Mouse (Mus musculus): ENCODE data around the gene Capg. TPM values are rescaled to one million over a fixed set of nuclear protein-coding genes. Genes with fewer than 3 reads are reported as not detected.
A peak's percentile ranks its signal among the peaks of the same experiment; 100 is the strongest.

Capg gene
- total and polyA plus RNA-seq, 3 experiments, result 9.5 to 16.1 (median 10.8) TPM

DNA sequence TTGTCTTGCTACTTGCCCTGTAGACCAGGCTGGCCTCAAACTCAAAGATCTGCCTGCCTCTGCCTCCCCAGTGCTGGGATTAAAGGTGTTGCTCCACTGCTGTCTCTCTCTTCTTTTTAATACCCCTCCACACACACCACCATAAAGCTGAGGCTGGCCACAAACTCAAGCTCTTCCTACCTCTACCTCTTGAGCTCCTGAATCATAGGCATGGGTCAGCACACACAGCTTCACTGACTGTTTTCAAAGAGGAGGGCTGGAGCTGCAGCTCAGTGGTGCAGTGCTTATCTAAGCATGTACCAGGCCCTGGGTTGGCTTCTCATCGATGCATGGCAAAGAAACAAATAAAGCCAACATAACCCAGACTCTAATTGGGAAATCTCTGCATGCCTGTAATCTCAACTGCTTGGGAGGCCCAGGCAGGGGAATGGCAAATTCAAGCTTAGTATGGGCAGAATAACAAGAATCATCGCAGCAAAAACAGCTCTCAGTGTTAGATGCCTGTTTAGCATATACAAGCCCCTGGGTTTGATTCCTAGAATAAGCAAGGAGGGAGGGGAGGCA lies 34.2 kb upstream of the Capg start:
- 49% methylated on average over 2 of the region's 2 CpGs for WGBS
- Histone ChIP-seq H3K27me3 (ENCODE audit: control insufficient read depth, insufficient read depth, low read length) (no peaks in the 10 kb centered on the region), H3K36me3 (ENCODE audit: control insufficient read depth, insufficient read depth, low read length) (0 out of 2 replicates have a peak, but pooled peaks cover 2% of the 10 kb centered on the region), H3K4me1 (ENCODE audit: control insufficient read depth, insufficient read depth, low read length) (peaks cover 23% of the 10 kb centered on the region), H3K79me2 (replicated peaks; ENCODE audit: control insufficient read depth, insufficient read depth, low read length) (no peaks in the 10 kb centered on the region), H3K9ac (ENCODE audit: low read depth, low read length) (no peak overlapping the region), H3K4me3 (no peak overlapping the region), H3K27ac (no peak overlapping the region; the same call in 1 of the 2 replicates)
- no peak for DNase-seq
- TF ChIP-seq POLR2A (IDR thresholded peaks at IDR 0.05; ENCODE audit: insufficient read depth, low read depth, low read length), result no peak
- TF ChIP-seq EP300 (IDR thresholded peaks at IDR 0.05; ENCODE audit: insufficient read depth, low read depth, low read length), result no peak
- TF ChIP-seq CTCF (IDR thresholded peaks at IDR 0.05), result no peak
- intact Hi-C loops (cut with DNase I), result no loop called here

DNA sequence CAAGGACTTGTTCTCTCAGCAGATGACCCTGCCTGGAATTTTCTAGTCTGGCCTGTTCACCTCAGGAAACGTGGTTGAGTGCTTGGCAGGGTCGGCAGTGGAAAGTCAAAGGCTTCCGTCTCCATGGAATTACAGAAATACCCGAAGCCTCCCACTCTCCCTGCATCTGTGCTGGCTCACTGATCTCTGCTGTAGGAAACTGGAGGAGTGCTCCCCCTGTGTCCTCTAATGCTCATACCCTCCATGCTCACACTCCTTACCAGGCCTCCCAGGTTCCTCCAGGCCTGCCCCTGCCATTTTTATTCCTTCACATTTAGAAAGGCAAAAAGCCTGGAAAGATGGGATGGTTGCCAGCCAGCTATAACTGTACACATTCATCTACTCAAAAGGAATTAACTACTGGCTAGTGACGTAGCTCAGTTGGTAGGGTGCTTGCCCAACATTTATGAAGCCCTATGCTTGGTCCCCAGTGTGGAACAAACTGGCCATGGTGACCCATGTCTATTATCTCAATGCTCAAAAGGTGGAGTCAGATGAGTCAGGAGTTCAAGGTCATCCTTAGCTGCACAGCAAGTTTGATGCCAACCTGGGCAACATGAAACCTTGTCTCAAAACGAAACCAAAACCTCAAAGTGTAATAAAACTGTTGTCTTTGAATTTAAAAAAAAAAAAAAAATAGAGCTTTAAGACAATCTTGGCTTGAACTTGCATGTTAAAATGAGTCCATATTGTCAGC lies 33.3 kb upstream of the Capg start:
- H3K79me2 ChIP-seq (replicated peaks; ENCODE audit: control insufficient read depth, insufficient read depth, low read length), result no peaks in the 10 kb centered on the region
- peak in 1 of 2 experiments; percentile 44 for DNase-seq
- no peaks in the 10 kb centered on the region for H3K27me3 ChIP-seq (ENCODE audit: control insufficient read depth, insufficient read depth, low read length)
- whole genome bisulfite sequencing, result 36% methylated on average over 6 of the region's 6 CpGs
- intact Hi-C loops (cut with DNase I), result no loop called here
- TF ChIP-seq CTCF (IDR thresholded peaks at IDR 0.05), result peak; percentile 34
- TF ChIP-seq EP300 (IDR thresholded peaks at IDR 0.05; ENCODE audit: insufficient read depth, low read depth, low read length), result 0 out of 2 replicates have a peak, but pooled peaks have one; percentile 54
- TF ChIP-seq POLR2A (IDR thresholded peaks at IDR 0.05; ENCODE audit: insufficient read depth, low read depth, low read length), result no peak
- H3K9ac ChIP-seq (ENCODE audit: low read depth, low read length), result no peak overlapping the region
- no peak overlapping the region for H3K4me3 ChIP-seq
- H3K36me3 ChIP-seq (ENCODE audit: control insufficient read depth, insufficient read depth, low read length), result 0 out of 2 replicates have a peak, but pooled peaks cover 2% of the 10 kb centered on the region
- H3K4me1 ChIP-seq (ENCODE audit: control insufficient read depth, insufficient read depth, low read length), result peaks cover 23% of the 10 kb centered on the region
- peak overlapping the region; percentile 52 for H3K27ac ChIP-seq

DNA sequence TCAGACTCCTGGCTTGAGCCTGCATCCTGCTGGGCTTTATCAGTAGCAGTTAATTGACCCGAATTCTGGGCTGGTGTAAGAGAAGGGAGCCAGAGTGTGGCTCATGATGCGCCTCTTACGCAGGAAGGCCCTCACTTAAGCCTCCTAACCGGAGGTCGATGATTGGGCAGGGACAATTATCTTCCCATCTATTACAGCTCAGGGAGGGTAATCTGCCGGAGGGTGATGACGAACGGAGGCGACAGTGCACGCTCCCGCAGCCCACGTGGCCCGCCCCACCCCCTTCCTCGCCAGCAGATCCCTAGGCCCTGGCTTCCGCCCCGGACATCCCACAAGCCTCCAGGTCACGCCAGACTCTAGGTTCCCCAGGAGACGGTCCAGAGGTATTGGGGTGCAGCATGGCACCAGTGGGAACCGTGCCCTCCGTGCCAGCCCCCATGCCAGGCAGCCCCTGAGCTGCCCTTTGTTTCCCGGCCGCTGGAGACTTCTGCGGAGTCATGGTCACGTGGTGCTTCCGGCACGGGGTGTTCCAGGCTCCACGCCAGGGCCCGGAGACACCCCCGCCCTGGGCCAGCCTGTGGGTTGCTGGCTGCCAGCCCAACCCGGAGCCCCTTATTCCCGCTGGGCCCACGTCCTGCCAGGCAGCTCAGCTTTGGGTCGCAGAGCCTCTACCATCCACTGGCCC lies 31.7 kb upstream of the Capg start:
- peak overlapping the region; percentile 54 for H3K4me3 ChIP-seq
- peak; percentile 92 to 93 for DNase-seq
- H3K27ac ChIP-seq, result peak overlapping the region; percentile 90
- intact Hi-C loops (cut with DNase I), result loop anchor here (1.0 to 2.0 kb wide), 3 partner anchors 20 to 73 kb away; partner anchors contain the start of gene Mat2a
- no peaks in the 10 kb centered on the region for H3K27me3 ChIP-seq (ENCODE audit: control insufficient read depth, insufficient read depth, low read length)
- 5% methylated on average over 33 of the region's 33 CpGs for WGBS
- H3K36me3 ChIP-seq (ENCODE audit: control insufficient read depth, insufficient read depth, low read length), result 0 out of 2 replicates have a peak, but pooled peaks cover 2% of the 10 kb centered on the region
- peak overlapping the region; percentile 68 for H3K9ac ChIP-seq (ENCODE audit: low read depth, low read length)
- peaks cover 23% of the 10 kb centered on the region for H3K4me1 ChIP-seq (ENCODE audit: control insufficient read depth, insufficient read depth, low read length)
- no peaks in the 10 kb centered on the region for H3K79me2 ChIP-seq (replicated peaks; ENCODE audit: control insufficient read depth, insufficient read depth, low read length)
- TF ChIP-seq POLR2A (IDR thresholded peaks at IDR 0.05; ENCODE audit: insufficient read depth, low read depth, low read length), result peak; percentile 44; the same call in 1 of the 2 replicates
- TF ChIP-seq CTCF (IDR thresholded peaks at IDR 0.05), result no peak
- TF ChIP-seq EP300 (IDR thresholded peaks at IDR 0.05; ENCODE audit: insufficient read depth, low read depth, low read length), result peak; percentile 50

DNA sequence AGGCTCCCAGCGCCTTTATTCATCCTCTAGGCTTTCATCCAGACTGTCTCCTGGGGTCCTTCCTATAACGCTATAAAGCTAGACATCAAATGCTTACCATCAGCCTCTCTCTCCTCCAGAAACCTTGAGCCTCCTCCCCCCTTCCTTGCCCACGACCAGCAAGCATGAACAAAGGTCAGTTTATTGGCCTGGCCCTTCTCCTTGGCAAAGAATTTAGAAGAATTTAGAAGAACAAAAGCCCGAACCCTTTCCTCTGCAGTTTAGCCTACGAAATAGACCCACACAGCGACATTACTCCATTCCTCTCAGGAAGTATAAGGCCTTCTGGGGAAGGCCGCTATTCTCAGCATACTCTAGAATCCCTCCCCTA lies 31.1 kb upstream of the Capg start:
- Histone ChIP-seq H3K9ac (ENCODE audit: low read depth, low read length) (peak overlapping the region; percentile 68), H3K79me2 (replicated peaks; ENCODE audit: control insufficient read depth, insufficient read depth, low read length) (no peaks in the 10 kb centered on the region), H3K4me1 (ENCODE audit: control insufficient read depth, insufficient read depth, low read length) (peaks cover 23% of the 10 kb centered on the region), H3K27me3 (ENCODE audit: control insufficient read depth, insufficient read depth, low read length) (no peaks in the 10 kb centered on the region), H3K36me3 (ENCODE audit: control insufficient read depth, insufficient read depth, low read length) (0 out of 2 replicates have a peak, but pooled peaks cover 2% of the 10 kb centered on the region), H3K4me3 (peak overlapping the region; percentile 54), H3K27ac (peak overlapping the region; percentile 90)
- no peak for DNase-seq
- TF ChIP-seq EP300 (IDR thresholded peaks at IDR 0.05; ENCODE audit: insufficient read depth, low read depth, low read length), result no peak
- no peak for TF ChIP-seq CTCF (IDR thresholded peaks at IDR 0.05)
- no peak for TF ChIP-seq POLR2A (IDR thresholded peaks at IDR 0.05; ENCODE audit: insufficient read depth, low read depth, low read length)
- intact Hi-C loops (cut with DNase I), result loop anchor here (2.0 kb wide), 2 partner anchors 20 to 40 kb away; no protein-coding TSS in a partner anchor
- 34% methylated on average over 7 of the region's 7 CpGs for WGBS

DNA sequence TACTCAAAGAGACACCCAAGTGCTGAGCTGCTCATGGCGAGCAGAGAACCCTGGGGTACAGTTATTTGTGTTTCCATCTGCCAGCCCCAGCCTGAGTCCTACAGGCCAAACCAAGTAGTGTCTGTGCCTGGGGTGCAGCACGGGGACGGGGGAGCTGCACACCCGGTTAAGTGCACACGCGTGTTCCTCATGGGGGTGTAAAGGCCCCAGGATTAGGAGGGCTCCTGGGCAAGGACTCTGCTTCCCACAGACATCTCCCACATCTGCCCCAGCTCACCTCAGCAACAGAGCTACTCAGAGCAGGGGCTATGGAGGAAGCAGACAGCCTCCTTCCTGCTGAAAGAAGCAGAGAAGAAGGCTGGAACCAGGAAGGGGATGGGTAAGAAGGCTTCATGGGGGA lies 28.5 kb upstream of the Capg start:
- H3K9ac ChIP-seq (ENCODE audit: low read depth, low read length), result no peak overlapping the region
- H3K27ac ChIP-seq, result no peak overlapping the region
- H3K79me2 ChIP-seq (replicated peaks; ENCODE audit: control insufficient read depth, insufficient read depth, low read length), result no peaks in the 10 kb centered on the region
- intact Hi-C loops (cut with DNase I), result no loop called here
- H3K27me3 ChIP-seq (ENCODE audit: control insufficient read depth, insufficient read depth, low read length), result no peaks in the 10 kb centered on the region
- DNase-seq, result no peak
- peaks cover 2% of the 10 kb centered on the region; the same call in 1 of the 2 replicates for H3K36me3 ChIP-seq (ENCODE audit: control insufficient read depth, insufficient read depth, low read length)
- 96% methylated on average over 6 of the region's 6 CpGs for WGBS
- H3K4me1 ChIP-seq (ENCODE audit: control insufficient read depth, insufficient read depth, low read length), result peaks cover 22% of the 10 kb centered on the region
- TF ChIP-seq POLR2A (IDR thresholded peaks at IDR 0.05; ENCODE audit: insufficient read depth, low read depth, low read length) (no peak), EP300 (IDR thresholded peaks at IDR 0.05; ENCODE audit: insufficient read depth, low read depth, low read length) (no peak), CTCF (IDR thresholded peaks at IDR 0.05) (no peak)
- H3K4me3 ChIP-seq, result no peak overlapping the region

Data from heart, adult 2 months (tissue).